Mouse (Mus musculus) spleen, postnatal 4 days (tissue): ENCODE measurements around the gene Gfer.
A peak's percentile ranks its signal among the peaks of the same experiment; 100 is the strongest.
"Not testable (repeated sequence)": the region's sequence is repeated elsewhere in the genome, so short reads cannot be mapped to it uniquely, and the experiment has no call there.

Source experiments
- DNase-seq, 2 experiments: peaks; one replicate each; pipeline ENCODE4 v3.0.0; 2022; ENCODE audit warnings: low spot score in 2 of 2

Gene Gfer

DNA sequence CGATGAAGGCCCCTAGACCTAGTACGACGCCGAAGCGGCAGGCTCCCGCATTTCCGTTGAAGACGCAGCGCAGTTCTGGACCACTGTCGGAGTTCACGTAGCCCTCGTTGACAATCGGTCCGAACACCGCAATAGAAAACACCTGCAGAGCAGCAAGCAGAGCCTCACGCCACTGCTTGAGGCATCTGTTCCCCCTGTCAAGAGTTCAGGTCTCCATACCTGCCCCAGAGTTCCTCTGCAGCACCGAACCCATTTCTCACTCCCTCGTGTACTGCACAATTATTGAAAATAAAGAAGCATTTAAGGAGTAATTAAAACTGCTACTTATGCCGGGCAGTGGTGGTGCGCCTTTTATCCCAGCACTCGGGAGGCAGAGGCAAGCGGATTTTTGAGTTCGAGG, 8.4 kb downstream of the Gfer start:
- DNase-seq: no peak

DNA sequence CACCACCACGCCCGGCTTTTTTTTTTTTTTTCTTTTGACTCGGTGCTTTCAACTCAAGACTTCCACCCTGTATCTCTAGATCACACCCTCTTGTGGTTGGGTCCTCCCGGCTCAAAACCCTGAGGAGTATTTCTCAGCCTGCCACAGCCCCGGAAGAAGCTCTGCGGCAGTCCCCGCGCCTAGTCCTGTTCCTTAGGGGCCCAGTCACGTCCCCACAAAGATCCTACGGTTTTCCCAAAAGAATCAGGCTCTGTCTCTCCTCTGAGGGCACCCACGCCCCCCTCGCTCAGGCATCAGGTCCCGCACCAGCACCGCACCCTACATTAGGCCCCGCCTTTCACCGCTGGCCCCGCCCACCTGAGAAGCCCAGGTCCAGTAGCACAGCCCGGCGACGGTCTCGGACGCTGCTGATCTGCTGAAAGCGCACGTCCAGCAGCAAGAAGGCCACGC, 8.8 kb downstream of the Gfer start:
- peak; percentile 65 to 84 for DNase-seq

DNA sequence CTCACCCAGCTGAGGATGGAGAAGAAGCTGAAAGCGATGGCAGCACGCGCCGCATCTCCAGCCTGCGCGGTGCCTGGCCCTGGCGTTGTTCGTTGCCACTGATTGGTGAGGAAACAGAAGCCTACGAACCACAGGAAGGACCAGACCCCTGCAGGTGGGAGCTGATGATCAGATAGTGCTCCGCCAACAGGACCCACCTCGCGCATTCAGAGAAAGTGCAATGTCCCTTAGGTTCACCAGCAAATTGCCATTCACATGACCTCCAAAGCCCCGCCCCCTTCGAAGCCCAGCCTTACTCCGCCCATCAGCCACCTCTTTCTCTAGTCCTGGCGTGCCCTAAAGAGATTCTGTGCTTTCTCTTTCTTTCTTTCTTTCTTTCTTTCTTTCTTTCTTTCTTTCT, 9.4 kb downstream of the Gfer start:
- DNase-seq: peak; percentile 71 to 83

DNA sequence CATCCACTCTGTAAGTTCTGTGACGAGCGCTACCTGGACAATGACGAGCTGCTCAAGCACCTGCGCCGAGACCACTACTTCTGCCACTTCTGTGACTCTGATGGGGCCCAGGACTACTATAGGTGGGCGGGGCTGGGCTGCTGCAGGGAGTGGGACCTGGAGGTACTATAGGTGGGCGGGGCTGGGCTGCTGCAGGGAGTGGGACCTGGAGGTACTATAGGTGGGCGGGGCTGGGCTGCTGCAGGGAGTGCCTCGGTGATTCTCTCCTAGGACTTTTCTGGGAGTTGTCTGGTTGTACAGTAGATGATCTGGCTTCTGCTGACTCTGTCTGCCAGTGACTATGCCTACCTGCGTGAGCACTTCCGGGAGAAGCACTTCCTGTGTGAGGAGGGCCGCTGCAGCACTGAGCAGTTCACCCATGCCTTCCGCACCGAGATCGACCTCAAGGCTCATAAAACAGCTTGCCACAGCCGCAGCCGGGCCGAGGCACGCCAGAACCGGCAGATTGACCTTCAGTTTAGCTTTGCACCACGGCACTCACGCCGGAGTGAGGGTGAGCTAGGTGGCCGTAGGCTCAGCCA, 18.4 kb downstream of the Gfer start:
- DNase-seq: no peak

DNA sequence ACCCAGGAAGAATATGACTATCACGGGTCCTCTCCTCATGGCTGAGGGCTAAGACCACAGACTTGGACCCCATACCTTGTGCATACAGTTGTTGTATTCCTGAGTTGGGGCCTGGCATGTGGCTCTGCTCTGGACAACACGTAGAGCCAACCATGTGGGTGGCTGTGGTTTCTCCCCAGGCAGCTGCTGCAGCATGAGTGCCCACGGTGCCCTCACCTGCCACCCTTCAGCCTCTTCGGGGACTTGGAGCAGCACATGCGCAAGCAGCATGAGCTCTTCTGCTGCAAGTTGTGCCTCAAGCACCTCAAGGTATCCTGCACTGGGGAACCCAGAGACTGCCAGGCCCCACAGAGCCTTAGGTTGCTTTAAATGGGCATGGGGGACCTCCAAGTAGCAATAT, 19.1 kb downstream of the Gfer start:
- DNase-seq: no peak

DNA sequence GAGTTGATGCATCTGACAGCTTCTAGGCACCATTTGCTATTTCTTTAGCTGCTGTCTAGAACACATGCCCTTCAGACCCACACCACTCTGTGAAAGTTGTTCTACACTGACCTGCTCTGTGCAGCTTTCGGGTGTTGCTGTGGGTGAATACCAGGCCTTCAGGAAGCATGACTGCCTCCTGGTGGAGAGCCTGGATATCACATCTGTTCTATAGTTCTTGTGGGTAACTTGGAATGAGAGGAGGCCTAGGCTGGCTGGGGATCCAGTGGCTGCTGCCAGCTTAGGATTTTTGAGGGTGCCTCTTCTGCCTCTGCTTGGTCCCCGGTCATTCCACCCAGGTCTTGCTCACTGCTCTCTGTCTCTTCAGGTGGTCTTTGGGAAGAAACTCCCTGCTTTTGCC, 19.8 kb downstream of the Gfer start:
- peak; percentile 81 to 90 for DNase-seq

DNA sequence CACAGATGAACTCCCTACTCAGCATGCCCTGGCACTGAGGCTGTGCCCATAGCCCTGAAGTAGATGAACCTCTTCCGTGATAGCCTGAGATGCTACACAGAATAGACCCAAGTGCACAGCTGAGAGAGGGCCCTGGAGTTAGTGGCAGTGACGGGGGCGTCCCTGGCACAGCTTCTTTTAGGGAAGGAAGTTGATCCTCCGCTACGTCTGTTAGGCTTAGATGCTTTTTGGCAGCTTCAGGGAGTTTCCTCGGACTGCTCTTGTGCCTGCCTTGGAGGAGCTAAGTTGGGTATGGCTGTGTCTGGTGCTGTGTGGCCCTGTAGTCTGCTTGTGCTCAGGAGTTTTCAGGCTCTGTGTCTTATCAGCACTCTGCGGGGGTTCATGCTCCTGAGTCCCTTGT, 21.7 kb downstream of the Gfer start:
- DNase-seq: no peak

DNA sequence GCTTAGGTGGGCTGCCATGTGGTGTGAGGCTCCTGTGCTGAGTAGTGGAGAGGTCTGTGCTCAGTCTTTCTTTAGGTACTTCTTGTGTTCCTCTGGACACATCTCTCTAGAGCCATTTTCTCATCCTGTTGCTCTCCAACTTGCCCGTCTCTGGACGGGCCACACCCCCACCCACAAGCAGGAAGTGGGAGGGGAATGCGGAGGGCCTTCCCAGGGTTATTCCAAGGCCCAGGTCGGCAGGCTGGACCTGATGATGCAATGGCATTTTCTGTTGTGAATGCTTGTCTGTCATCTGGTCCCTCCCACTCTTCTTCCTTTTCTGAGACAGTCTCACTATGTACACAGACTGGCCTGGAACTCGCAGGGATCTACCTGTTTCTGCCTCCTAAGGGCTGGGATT, 23.8 kb downstream of the Gfer start:
- DNase-seq: no peak

DNA sequence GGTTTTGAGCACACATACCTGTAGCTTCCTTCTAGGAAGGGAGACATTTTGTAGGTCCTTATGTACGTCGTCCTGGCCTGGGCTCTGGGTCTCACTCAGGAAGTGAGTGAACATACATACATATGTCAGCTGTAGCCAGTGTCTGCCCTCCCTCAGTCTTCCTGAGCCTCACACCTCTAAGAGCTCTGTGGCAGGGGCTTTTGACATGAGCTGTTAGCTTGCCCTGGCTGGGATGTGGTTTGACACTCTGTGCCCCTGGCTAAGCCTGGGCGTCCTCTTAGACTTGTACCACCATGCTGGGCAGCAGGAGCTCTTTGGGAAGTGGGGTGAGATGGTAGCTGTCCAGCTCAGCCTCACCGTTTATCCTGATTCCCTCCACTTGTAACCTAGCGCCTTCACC, 24.6 kb downstream of the Gfer start:
- no peak for DNase-seq

DNA sequence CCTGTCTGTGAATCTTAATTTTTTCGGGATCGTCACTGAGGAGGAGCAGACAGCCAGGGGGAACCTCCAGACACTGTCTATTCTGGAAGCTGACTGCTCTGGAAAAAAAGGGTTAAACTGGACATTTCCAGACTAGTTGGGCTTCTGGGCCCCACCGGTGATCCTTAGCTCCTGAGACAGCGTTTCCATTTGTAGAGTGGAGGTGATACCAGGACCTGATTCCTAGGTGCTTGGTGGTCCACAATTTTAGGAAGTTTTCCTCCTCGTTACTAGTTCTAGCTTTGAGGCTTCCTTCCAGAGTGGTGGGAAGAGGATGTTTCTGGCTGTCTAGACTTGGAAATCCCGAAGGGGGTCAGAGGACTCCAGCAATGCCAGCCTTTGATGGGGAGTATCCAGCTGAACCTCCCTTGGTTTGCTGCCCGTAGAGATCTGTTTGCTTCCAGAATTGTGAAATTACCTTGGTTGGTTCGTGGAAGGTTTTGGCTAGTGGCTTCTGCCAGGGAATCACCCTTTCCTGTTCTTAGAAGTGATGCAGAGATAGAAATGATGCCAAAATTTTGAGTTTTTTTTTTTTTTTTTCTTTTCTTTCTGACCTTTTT, 25.6 kb downstream of the Gfer start:
- DNase-seq: no peak

DNA sequence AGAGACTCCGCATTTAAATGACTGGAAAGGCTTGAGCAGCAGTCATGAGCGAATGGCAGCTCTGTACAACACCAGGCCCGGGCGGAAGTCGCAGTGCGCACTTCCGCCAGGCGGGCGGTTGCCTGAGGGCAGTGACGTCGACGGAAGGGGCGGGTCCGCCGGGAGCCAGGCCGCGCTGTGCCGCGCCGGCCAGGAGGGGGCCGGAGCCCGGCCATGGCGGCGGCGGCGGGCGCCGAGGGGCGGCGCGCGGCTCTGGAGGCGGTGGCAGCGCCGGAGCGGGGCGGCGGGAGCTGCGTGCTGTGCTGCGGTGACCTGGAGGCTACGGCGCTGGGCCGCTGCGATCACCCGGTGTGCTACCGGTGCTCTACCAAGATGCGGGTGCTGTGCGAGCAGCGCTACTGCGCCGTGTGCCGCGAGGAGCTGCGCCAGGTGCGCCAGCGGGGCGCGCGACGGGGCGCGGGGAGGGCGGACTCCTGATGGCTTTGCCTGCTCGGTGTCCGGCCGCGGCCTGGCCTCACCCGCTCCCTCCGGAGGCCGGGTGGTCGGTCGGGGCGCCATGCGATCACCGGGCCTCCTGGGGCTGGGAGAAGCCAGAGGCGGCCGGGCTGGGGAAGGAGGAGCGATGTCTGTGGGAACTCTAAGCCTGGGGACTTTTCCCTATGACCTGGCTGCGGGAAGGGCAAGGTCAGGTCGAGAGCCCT, 26.3 kb downstream of the Gfer start, which contains the start of gene Zfp598:
Gene Zfp598 (plus strand): TSS at position 143 of the 701 bp plus-strand sequence.
- peak; percentile 95 to 98 for DNase-seq

DNA sequence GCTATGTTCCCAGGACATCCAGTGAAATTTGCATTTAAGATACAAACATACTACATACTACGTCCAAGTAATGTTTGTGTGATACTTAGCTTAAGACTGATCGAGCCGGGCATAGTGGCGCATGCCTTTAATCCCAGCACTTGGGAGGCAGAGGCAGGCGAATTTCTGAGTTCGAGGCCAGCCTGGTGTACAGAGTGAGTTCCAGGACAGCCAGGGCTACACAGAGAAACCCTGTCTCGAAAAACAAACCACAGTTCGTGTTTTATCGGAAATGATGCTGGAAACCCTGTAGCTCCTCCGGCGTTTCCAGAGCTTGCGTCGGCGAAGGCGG, 26.8 kb downstream of the Gfer start:
- not testable (repeated sequence) for DNase-seq

DNA sequence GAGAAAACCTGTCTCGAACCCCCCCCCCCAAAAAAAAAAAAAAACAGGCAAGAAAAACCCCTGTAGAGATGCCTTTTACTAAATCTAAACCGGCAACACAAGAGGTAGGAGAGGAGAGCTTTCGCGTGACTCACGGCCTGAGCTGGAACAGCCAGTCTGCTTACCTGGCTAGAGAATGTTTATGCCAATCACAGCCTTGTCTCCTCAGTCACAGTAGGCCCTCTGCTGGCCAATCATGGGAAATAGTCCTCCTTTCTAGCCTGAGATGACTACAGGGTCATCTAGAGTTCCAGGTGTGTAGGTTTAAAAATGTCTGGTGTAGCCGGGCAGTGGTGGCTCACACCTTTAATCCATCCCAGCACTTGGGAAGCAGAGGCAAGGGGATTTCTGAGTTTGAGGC, 28.5 kb downstream of the Gfer start:
- peak; percentile 64 to 80 for DNase-seq

DNA sequence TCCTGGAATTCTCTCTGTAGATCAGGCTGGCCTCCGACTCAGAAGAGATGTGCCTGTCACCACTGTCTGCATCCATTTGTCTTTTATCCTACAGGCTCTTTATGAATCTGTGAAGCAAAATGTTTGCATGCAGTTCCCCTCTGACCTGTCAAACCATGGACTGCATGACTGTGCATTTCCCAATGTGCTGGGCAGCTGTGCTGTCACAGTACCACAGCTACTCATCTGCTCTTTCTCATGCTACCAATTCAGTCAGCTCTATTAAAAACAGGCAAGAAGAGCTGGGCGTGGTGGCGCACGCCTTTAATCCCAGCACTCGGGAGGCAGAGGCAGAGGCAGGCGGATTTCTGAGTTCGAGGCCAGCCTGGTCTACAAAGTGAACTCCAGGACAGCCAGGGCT, 28.9 kb downstream of the Gfer start:
- DNase-seq: not testable (repeated sequence)

DNA sequence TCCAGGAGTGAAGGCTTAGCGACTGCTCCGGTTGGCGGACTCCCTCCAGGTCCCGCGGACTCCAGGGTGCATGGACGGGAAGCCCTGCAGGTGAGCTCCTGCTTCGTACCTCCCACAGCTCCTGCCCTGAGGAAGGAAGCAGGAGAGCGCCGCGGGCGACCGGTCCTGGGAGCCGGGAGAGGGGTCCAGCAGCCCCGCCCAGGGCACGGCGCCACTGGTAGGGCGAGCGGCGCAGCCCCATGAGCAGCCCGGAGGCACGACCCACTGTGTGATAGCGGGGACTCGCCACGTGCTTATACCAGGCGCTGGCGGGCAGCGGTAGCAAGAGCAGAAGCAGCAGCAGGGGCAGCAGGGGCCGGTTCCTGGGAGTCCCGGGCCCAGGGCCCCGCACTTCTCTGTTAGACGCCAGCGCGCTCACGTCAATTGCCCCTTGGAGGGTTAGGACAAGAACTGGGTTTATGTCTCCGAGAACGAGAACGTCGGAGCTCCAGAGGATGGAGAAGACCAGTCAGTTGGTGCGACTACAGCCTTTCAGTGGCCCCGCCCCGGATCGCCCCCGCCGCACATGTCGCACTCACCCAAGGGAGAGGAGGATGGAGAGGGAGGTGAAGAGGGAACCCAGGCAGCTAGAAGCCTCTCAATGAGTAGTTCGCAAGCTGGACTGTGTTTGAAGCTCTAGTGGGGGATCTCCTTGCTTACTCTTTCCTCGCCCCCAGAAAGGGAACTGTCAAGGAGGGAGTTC, 37.8 kb downstream of the Gfer start, which contains the start of gene Npw:
Gene Npw (minus strand): TSS at position 441 of the 742 bp plus-strand sequence.
- no peak for DNase-seq

DNA sequence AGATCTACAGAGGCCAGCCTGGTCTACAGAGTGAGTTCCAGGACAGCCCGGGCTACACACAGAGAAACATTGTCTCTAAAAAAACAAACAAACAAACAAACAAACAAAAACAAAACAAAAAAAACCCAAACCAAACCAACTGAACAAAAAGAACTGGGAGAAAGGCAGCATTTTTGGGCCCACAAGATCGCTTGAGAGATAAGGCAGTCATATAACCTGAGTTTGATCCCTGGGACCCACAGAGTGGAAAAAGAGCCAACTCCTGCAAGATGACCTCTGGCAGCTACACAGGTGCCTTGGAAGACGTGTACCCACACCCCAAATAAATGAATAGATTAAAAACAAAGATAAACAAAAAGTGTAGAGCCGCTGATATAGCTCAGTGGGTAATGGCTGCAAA, 41.0 kb downstream of the Gfer start:
- no peak for DNase-seq

DNA sequence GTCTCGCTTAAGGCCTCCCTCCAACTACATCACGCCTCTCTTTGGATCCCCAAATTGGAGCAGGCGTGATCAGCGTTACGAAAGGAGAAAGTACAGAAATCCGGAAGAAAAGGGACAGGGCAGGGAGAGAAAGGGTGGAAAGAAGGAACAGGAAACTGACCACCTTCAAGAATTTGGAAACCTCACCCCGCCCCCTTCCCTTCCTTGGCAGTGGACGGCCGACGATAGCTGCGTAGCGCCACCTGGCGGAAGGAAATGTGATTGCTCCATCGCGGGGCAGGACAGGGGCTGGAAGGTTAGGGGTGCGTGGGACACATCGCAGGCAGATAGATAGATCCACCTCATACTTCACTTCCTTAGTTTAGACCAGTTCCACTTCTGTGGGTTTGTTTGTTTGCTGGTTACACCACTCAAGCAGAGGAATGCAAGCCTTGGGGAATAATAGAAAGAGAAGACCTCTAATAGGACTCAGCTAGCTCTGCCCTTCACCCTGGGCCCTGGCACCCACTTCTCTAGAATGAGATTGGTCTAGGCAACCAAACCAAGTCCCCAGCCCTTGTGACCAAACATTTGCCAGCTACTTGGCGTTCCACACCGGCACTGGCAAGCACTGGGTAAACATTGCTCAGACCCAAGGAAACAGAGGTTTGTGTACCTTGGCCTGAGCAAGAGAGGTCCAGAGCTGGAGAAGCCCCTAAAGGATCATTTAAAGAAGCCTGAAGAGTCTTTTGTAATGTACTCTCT, 41.8 kb downstream of the Gfer start:
- DNase-seq: peak; percentile 71 to 89

DNA sequence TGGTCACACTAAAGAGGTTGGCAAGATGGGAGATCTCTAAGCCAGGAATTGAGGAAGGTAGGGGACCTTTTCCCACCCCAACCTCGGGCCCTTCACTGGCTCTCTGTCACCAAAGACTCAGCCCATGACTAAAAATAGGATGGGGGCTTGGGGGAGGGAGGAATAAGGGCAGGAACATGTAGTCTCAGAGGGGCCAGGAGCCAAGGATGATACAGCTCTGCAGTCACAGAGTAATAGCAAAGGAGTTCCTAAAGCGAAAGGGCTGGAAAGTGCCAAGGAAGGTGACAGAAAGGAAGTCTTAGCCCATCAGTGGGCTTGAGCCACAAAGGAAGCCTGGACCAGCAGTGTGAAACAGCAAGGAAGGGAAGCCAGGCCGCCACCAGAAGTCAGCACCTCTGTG, 44.1 kb downstream of the Gfer start:
- no peak for DNase-seq

DNA sequence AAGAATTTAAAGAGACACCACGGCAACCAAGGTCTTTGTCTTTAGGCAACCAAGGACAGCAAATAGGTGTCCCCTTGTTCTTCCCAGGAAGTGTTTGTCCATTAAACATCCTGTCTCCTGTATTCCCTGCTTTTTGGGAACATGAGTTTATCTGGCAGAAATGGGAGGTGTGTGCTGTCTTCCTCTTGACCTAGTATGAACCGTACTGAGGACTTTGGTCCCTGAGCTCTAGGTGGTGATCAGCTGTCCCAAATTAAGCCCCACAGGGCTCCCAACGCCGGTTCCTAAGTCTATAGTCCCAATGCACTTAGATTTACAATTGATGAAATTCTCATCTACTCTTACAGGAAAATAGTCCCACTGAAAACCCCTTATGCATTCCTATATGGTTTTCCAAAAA, 45.2 kb downstream of the Gfer start:
- DNase-seq: no peak

DNA sequence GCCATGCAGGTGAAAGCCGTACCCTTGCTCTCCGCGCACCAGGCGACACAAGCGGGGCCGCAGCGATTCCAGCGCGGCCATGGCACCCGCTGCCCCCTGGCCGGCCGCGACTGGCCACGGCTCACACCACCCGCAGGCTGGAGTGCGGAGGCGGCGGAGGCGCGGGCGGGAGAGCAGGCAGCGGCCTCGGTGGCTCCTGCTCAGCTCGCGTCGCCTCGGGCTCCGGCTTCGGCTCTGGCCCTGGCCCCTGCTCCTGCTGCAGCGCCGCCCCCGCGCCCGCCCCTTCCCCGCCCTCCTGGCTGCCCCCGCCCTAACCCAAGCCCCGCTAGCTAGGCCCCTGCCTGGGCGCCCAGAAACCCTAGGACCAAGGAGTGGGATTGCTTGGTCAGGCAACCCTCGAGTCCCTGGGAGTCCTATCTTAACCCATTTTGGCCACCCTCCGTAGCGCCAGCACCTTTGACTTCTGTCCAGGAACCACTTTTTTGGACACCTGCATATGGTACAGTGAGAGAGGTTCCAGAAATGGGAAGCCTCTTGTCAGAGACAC, 45.8 kb downstream of the Gfer start, which contains the start of gene Slc9a3r2:
Gene Slc9a3r2 (minus strand): TSS at position 258 of the 547 bp plus-strand sequence.
- DNase-seq: peak in 1 of 2 experiments; percentile 69

DNA sequence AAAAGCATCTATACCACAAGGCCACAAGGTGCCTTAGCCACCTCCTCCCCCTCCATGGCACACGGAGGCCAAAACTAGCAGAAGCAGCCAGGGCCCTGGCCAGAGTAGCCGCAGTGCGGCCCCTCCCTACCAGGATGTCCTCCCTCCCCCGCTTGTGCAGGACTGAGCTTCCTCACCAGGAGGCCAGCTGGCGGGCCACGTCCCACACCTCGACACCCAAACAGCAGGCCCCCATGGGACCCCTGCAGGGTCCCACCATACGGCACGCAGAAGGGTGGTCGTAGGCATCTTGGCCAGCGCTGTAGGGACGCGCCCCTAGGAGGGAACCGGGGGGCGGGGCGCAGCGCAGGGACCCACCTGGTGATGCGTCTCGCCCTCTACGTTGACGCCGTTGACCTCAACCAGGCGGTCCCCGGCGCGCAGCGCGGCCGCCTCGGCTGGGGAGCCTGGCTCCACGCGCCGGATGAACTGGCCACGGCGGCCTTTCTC, 46.3 kb downstream of the Gfer start:
- peak in 1 of 2 experiments; percentile 70 for DNase-seq
